18 mouse cellular contexts compared by ENCODE assay signal in the genomic region with DNA sequence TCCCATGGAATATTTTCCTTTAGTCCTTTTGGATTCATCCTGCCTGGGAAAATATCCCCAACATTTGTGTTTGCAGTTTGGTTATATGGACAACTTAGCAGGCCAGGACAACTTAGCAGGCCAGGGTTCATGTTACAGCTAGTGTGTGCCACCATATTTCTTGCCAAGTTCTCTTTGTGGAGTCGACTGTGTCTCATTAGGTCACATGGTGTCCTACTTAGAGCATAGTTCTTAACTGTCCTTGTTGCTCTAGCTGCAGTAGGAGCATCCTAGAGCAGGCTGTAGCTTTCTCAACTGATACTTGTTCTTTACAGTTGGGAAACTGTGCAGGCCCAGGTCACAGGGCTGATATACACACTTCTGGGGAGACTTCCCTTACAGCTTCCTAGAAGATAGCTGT.
DNase-seq lines count a peak whose midpoint lies in the region; TF ChIP-seq lines count a peak whose summit lies in the region.
"Had no signal": no experiment of that assay in that cellular context is flagged by ENCODE, and none has a peak within 500 bp of the region (broad histone marks: within the 10 kb centered on the region; RNA-seq: fewer than 3 reads in every experiment).

No protein-coding gene starts in this region.

- no peak for TF ChIP-seq CTCF in C2C12 (IDR thresholded peaks at IDR 0.05; ENCODE audit: control insufficient read depth, insufficient read depth, insufficient read length)

- H3K9me3 ChIP-seq in embryonic facial prominence, embryonic 10.5 days: no peaks in the 10 kb centered on the region
- H3K9me3 ChIP-seq: embryonic facial prominence, embryonic 13.5 days; embryonic facial prominence, embryonic 15.5 days; forebrain, embryonic 10.5 days; forebrain, embryonic 12.5 days had no signal

- no peak overlapping the region for H3ac ChIP-seq in C2C12 (ENCODE audit: control insufficient read depth, insufficient read length, low read depth)
- no peak overlapping the region for H3ac ChIP-seq in myocyte (ENCODE audit: control insufficient read depth, insufficient read length)

- no peaks in the 10 kb centered on the region for H3K79me3 ChIP-seq in C2C12 (ENCODE audit: low read depth)

- TF ChIP-seq POLR2A in myocyte (IDR thresholded peaks at IDR 0.05; ENCODE audit: insufficient read length, low read depth): no peak

- H3K27me3 ChIP-seq in C2C12 (ENCODE audit: control insufficient read depth, insufficient read depth, insufficient read length) (no peaks in the 10 kb centered on the region), myocyte (ENCODE audit: control insufficient read depth, insufficient read depth, insufficient read length) (no peaks in the 10 kb centered on the region)
- H3K27me3 ChIP-seq in embryonic facial prominence, embryonic 10.5 days (replicated peaks; ENCODE audit: low read depth, poor library complexity, severe bottlenecking): no peaks in the 10 kb centered on the region
- H3K27me3 ChIP-seq: embryonic facial prominence, embryonic 13.5 days; embryonic facial prominence, embryonic 15.5 days; forebrain, embryonic 12.5 days had no signal

- H3K36me3 ChIP-seq in C2C12 (ENCODE audit: control insufficient read depth, insufficient read depth): no peaks in the 10 kb centered on the region
- no peaks in the 10 kb centered on the region for H3K36me3 ChIP-seq in embryonic facial prominence, embryonic 10.5 days (replicated peaks)
- H3K36me3 ChIP-seq in myocyte (ENCODE audit: control insufficient read depth, insufficient read depth): no peaks in the 10 kb centered on the region
- H3K36me3 ChIP-seq: embryonic facial prominence, embryonic 13.5 days; embryonic facial prominence, embryonic 15.5 days; forebrain, embryonic 10.5 days; forebrain, embryonic 12.5 days had no signal

- H3K79me2 ChIP-seq in C2C12 (ENCODE audit: control insufficient read depth, insufficient read depth) (no peaks in the 10 kb centered on the region), myocyte (ENCODE audit: control insufficient read depth, insufficient read depth) (no peaks in the 10 kb centered on the region)

- H3K27ac ChIP-seq in embryonic facial prominence, embryonic 10.5 days (replicated peaks): 0 out of 2 replicates have a peak overlapping the region, but pooled peaks have one; percentile 73
- H3K27ac ChIP-seq: embryonic facial prominence, embryonic 13.5 days; embryonic facial prominence, embryonic 15.5 days; forebrain, embryonic 10.5 days; forebrain, embryonic 12.5 days had no signal

- peak overlapping the region; percentile 27 for H3K4me2 ChIP-seq in myocyte (ENCODE audit: low read depth)
- H3K4me2 ChIP-seq: embryonic facial prominence, embryonic 13.5 days; embryonic facial prominence, embryonic 15.5 days; forebrain, embryonic 12.5 days had no signal

- 81% methylated on average over 1 of the region's 1 CpGs for WGBS in embryonic facial prominence, embryonic 10.5 days

- DNase-seq in embryonic facial prominence, embryonic 10.5 days (ENCODE audit: low spot score): no peak
- no peak for DNase-seq in right cerebral cortex, postnatal 36 days (ENCODE audit: low spot score in 2 of 2)
- no peak for DNase-seq in neural tube, embryonic 10.5 days (ENCODE audit: extremely low spot score, low spot score)
- DNase-seq in heart, adult 8-10 months (ENCODE audit: low spot score): no peak
- DNase-seq in kidney, postnatal 4 days: no peak
- DNase-seq: B cell, adult 2 months; cerebellum, adult 11-12 months; cerebellum, adult 2 months; cerebellum, adult 9-10 months; cerebellum, postnatal 10 days; cerebellum, postnatal 25 days had no signal

- no peak overlapping the region for H3K4me3 ChIP-seq in C2C12 (ENCODE audit: insufficient read depth, poor library complexity, severe bottlenecking)
- no peak overlapping the region for H3K4me3 ChIP-seq in embryonic facial prominence, embryonic 10.5 days
- H3K4me3 ChIP-seq in myocyte: no peak overlapping the region
- H3K4me3 ChIP-seq: embryonic facial prominence, embryonic 13.5 days; embryonic facial prominence, embryonic 15.5 days; erythroblast, embryonic 14.5 days; forebrain, embryonic 10.5 days; forebrain, embryonic 12.5 days had no signal

- H3K4me1 ChIP-seq in embryonic facial prominence, embryonic 10.5 days: peaks cover 67% of the 10 kb centered on the region

TF ChIP-seq in C2C12, 6 proteins besides CTCF, POLR2A, EP300 and RAD21:
- no peak for TF ChIP-seq CEBPB (IDR thresholded peaks at IDR 0.05; ENCODE audit: low read depth)
- no peak for TF ChIP-seq MAX (IDR thresholded peaks at IDR 0.05)
- TF ChIP-seq MYOD1 (IDR thresholded peaks at IDR 0.05; ENCODE audit: control insufficient read depth, insufficient read length, low read depth): no peak
- peak; percentile 72 for TF ChIP-seq USF1 (IDR thresholded peaks at IDR 0.05; ENCODE audit: low read depth)

TF ChIP-seq in myocyte, 11 proteins besides CTCF, POLR2A, EP300 and RAD21:
- TF ChIP-seq CEBPB (IDR thresholded peaks at IDR 0.05; ENCODE audit: insufficient read depth, poor library complexity, severe bottlenecking): no peak
- TF ChIP-seq USF1 (IDR thresholded peaks at IDR 0.05; ENCODE audit: low read depth): peak; percentile 53
TF ChIP-seq in myocyte: peak in this region for 1.
